11 mouse cellular contexts compared by ENCODE assay signal in genomic region chr13:24617076-24617798, GRCm38 (mm10). TPM values are rescaled to one million over a fixed set of nuclear protein-coding genes. Genes with fewer than 3 reads are reported as not detected.
DNase-seq lines count a peak whose midpoint lies in the region; ATAC-seq and TF ChIP-seq lines count a peak whose summit lies in the region.
"Had no signal": no experiment of that assay in that cellular context is flagged by ENCODE, and none has a peak within 500 bp of the region (broad histone marks: within the 10 kb centered on the region; RNA-seq: fewer than 3 reads in every experiment).

No protein-coding gene starts in this region.

- ATAC-seq in liver, embryonic 14.5 days (ENCODE audit: insufficient read depth), result no peak

- H3K4me2 ChIP-seq in liver, embryonic 14.5 days (ENCODE audit: low read depth), result 0 out of 2 replicates have a peak overlapping the region, but pooled peaks have one; percentile 8
- H3K4me2 ChIP-seq: limb, embryonic 12.5 days had no signal

- no peak overlapping the region for H3K9ac ChIP-seq in liver, embryonic 14.5 days (replicated peaks)
- H3K9ac ChIP-seq: limb, embryonic 12.5 days had no signal

- no peak for TF ChIP-seq POLR2A in thymus, adult 2 months (IDR thresholded peaks at IDR 0.05; ENCODE audit: control insufficient read depth, extremely low read depth, insufficient read depth, low read length, poor library complexity)

- peak overlapping the region; percentile 65 for H3K27ac ChIP-seq in heart, embryonic 10.5 days
- H3K27ac ChIP-seq in liver, embryonic 14.5 days, result no peak overlapping the region
- peak overlapping the region; percentile 96 for H3K27ac ChIP-seq in thymus, adult 2 months (ENCODE audit: control insufficient read depth, insufficient read depth, low read length)
- no peak overlapping the region; the same call in 1 of the 2 replicates for H3K27ac ChIP-seq in left cerebral cortex, adult 2 months
- H3K27ac ChIP-seq: limb, embryonic 12.5 days had no signal

- no peaks in the 10 kb centered on the region for H3K36me3 ChIP-seq in heart, embryonic 10.5 days
- H3K36me3 ChIP-seq in liver, embryonic 14.5 days (replicated peaks; ENCODE audit: control insufficient read depth, insufficient read depth, low read depth), result no peaks in the 10 kb centered on the region
- no peaks in the 10 kb centered on the region for H3K36me3 ChIP-seq in thymus, adult 2 months (ENCODE audit: control insufficient read depth, insufficient read depth, low read length)
- H3K36me3 ChIP-seq: limb, embryonic 12.5 days had no signal

- DNase-seq in heart, embryonic 10.5 days (ENCODE audit: low spot score), result no peak
- no peak for DNase-seq in heart, postnatal 14 days
- DNase-seq in liver, embryonic 14.5 days (ENCODE audit: low read depth in 3 of 3, low spot score in 3 of 3), result no peak
- no peak for DNase-seq in liver
- DNase-seq in thymus, adult 2 months, result no peak
- no peak for DNase-seq in thymus, postnatal 25 days
- no peak for DNase-seq in left cerebral cortex, adult 2 months (ENCODE audit: extremely low spot score in 1 of 2, low spot score in 2 of 2)
- DNase-seq in adrenal gland, postnatal 36 days, result no peak
- DNase-seq: gastrocnemius, postnatal 10 days had no signal

- no peak for TF ChIP-seq EP300 in liver, embryonic 14.5 days (IDR thresholded peaks at IDR 0.05; ENCODE audit: low read depth)

- H3K27me3 ChIP-seq in heart, embryonic 10.5 days (ENCODE audit: insufficient read depth, poor library complexity, severe bottlenecking), result no peaks in the 10 kb centered on the region
- H3K27me3 ChIP-seq in liver, embryonic 14.5 days (ENCODE audit: control insufficient read depth, insufficient read depth, low read length), result no peaks in the 10 kb centered on the region
- no peaks in the 10 kb centered on the region for H3K27me3 ChIP-seq in thymus, adult 2 months (ENCODE audit: control insufficient read depth, insufficient read depth, low read length)
- H3K27me3 ChIP-seq: limb, embryonic 12.5 days had no signal

- peaks cover 26% of the 10 kb centered on the region; the same call in 1 of the 2 replicates for H3K4me1 ChIP-seq in heart, embryonic 10.5 days
- H3K4me1 ChIP-seq in liver, embryonic 14.5 days (replicated peaks; ENCODE audit: control insufficient read depth in 2 of 2, insufficient read depth in 2 of 2, low read length in 1 of 2), result peaks cover 5 to 13% of the 10 kb centered on the region in 2 experiments
- H3K4me1 ChIP-seq in thymus, adult 2 months (replicated peaks; ENCODE audit: control insufficient read depth, insufficient read depth, low read length), result peaks cover 51% of the 10 kb centered on the region
- H3K4me1 ChIP-seq: limb, embryonic 12.5 days had no signal

- WGBS in heart, embryonic 10.5 days, result 59% methylated on average over 6 of the region's 6 CpGs
- WGBS in liver, embryonic 14.5 days (ENCODE audit: insufficient replicate concordance), result 64% methylated on average over 6 of the region's 6 CpGs
- WGBS in thymus, adult 2 months, result 45% methylated on average over 6 of the region's 6 CpGs

- no peak overlapping the region for H3K4me3 ChIP-seq in heart, embryonic 10.5 days
- H3K4me3 ChIP-seq in liver, embryonic 14.5 days (ENCODE audit: insufficient read depth in 1 of 2, low read depth in 2 of 2, low read length in 2 of 2), result no peak overlapping the region
- peak overlapping the region; percentile 16 for H3K4me3 ChIP-seq in thymus, adult 2 months (ENCODE audit: control insufficient read depth, insufficient read depth, low read length)
- H3K4me3 ChIP-seq in left cerebral cortex, adult 2 months, result no peak overlapping the region
- H3K4me3 ChIP-seq: erythroblast, embryonic 14.5 days; limb, embryonic 12.5 days had no signal

- intact Hi-C loops in heart, postnatal 14 days (cut with DNase I), result loop anchor here (5.0 kb wide), 1 partner anchor 50 kb away; no protein-coding TSS in a partner anchor
- intact Hi-C loops in left cerebral cortex, adult 2 months (cut with DNase I), result loop anchor here (2.0 kb wide), 1 partner anchor 96 kb away; no protein-coding TSS in a partner anchor

- TF ChIP-seq CTCF in liver, embryonic 14.5 days (IDR thresholded peaks at IDR 0.05; ENCODE audit: low read depth), result no peak
- no peak for TF ChIP-seq CTCF in thymus, adult 2 months (IDR thresholded peaks at IDR 0.05; ENCODE audit: borderline replicate concordance, control insufficient read depth, extremely low read depth, insufficient read depth, low read length, poor library complexity)
- TF ChIP-seq CTCF in left cerebral cortex, adult 2 months (IDR thresholded peaks at IDR 0.05), result no peak

- H3K9me3 ChIP-seq in heart, embryonic 10.5 days, result no peaks in the 10 kb centered on the region
- H3K9me3 ChIP-seq in liver, embryonic 14.5 days (ENCODE audit: control insufficient read depth, low read length), result no peaks in the 10 kb centered on the region
- H3K9me3 ChIP-seq: limb, embryonic 12.5 days had no signal

RNA-seq across cellular contexts. Expression of gene Ripor2, which starts 35.2 kb away (rescaled TPM):
- polyA plus RNA-seq in heart, embryonic 10.5 days (2016; fragmentation: Nextera tagmentation; extraction: Ambion mirVana), result 5.2 and 6.8 TPM in 2 replicates
- 1 to 10 TPM; 8.9 to 9.2 TPM for total RNA-seq in heart, postnatal 14 days (2021)
- 1.6 and 2.1 TPM in 2 replicates for polyA plus RNA-seq in liver, embryonic 14.5 days (2012; rRNA removed)
- 2.1 and 2.3 TPM in 2 replicates for polyA plus RNA-seq in liver, embryonic 14.5 days (2014; fragmentation: Nextera tagmentation; extraction: Ambion mirVana)
- 34.3 and 36.5 TPM in 2 replicates for polyA plus RNA-seq in thymus, adult 2 months (2012; rRNA removed)
- total RNA-seq in left cerebral cortex, adult 2 months (2021), result 10 to 100 TPM; 62.5 to 68.3 TPM
- 1 to 10 TPM; 2.6 to 4.2 TPM for total RNA-seq in adrenal gland, postnatal 36 days (2021)

Comparison
In these comparisons a context has a peak if more than half of its experiments do, and no peak if none do; other contexts are left out.
1. H3K27ac ChIP-seq: peak in heart, embryonic 10.5 days (single experiment) and thymus, adult 2 months (single experiment); none in liver, embryonic 14.5 days (single experiment) and left cerebral cortex, adult 2 months (single experiment).
2. RNA of gene Ripor2, which starts 35.2 kb away (total RNA-seq): 62.5 to 68.3 TPM in left cerebral cortex, adult 2 months; 8.9 to 9.2 TPM in heart, postnatal 14 days and 2.6 to 4.2 TPM in adrenal gland, postnatal 36 days; every median in the first group is over 4 times any median in the second.